Mouse (Mus musculus): ENCODE data around the gene Papolg.

- TF ChIP-seq CTCF (IDR thresholded peaks at IDR 0.05 in 2 of 3, conservative IDR thresholded peaks at IDR 0.05 in 1 of 3; ENCODE audit: control insufficient read depth in 1 of 3, insufficient read depth in 1 of 3, low read depth in 2 of 3, low read length in 3 of 3, poor library complexity in 1 of 3, severe bottlenecking in 1 of 3) (no peak), POLR2A (IDR thresholded peaks at IDR 0.05; ENCODE audit: control insufficient read depth in 1 of 2, insufficient read depth in 1 of 2, low read depth in 1 of 2, low read length in 2 of 2, poor library complexity in 1 of 2) (no peak), ELF1 (IDR thresholded peaks at IDR 0.05; ENCODE audit: low read depth, low read length) (no peak), BHLHE40 (IDR thresholded peaks at IDR 0.05; ENCODE audit: borderline replicate concordance, low read depth, low read length) (no peak), CHD2 (IDR thresholded peaks at IDR 0.05; ENCODE audit: low read length) (no peak), NRF1 (IDR thresholded peaks at IDR 0.05; ENCODE audit: insufficient read depth, low read depth, low read length, poor library complexity, severe bottlenecking) (no peak), USF1 (IDR thresholded peaks at IDR 0.05; ENCODE audit: low read depth, low read length) (no peak), EP300 (IDR thresholded peaks at IDR 0.05; ENCODE audit: low read depth in 1 of 2, low read length in 2 of 2) (no peak), POLR2AphosphoS5 (IDR thresholded peaks at IDR 0.05; ENCODE audit: borderline replicate concordance, low read depth, low read length) (no peak), MAX (IDR thresholded peaks at IDR 0.05; ENCODE audit: low read length) (no peak), POLR2AphosphoS2 (IDR thresholded peaks at IDR 0.05; ENCODE audit: low read length) (no peak), RCOR1 (IDR thresholded peaks at IDR 0.05; ENCODE audit: low read depth, low read length) (no peak)
These were observed 38.9 kb downstream of the Papolg start for GRCm38 (mm10) chr11:23856054-23856722.
